Mouse (Mus musculus) neural tube, embryonic 15.5 days (tissue): ENCODE measurements around the gene Mfap2. TPM values are rescaled to one million over a fixed set of nuclear protein-coding genes. Genes with fewer than 3 reads are reported as not detected.

Source experiments
- ATAC-seq: fragments of 200-750 bp; cut with Nextera tagmentation; 2 replicates; pipeline ENCODE4 v1.8.0; 2017; ENCODE audit warnings: mild to moderate bottlenecking, moderate TSS enrichment, moderate library complexity; ENCODE audit not compliant: low FRiP score
- H3K27ac ChIP-seq: fragments of 300-500 bp; sonication (generic); replicated peaks from 2 replicates; pipeline ENCODE4 v1.5.1; 2015; ENCODE audit warnings: mild to moderate bottlenecking, inconsistent platforms
- H3K27me3 ChIP-seq: fragments of 300-500 bp; sonication (generic); replicated peaks from 2 replicates; pipeline ENCODE4 v1.6.1; 2015; ENCODE audit warnings: inconsistent platforms
- H3K36me3 ChIP-seq: fragments of 300-500 bp; sonication (generic); 2 replicates; pipeline ENCODE4 v1.6.1; 2015; ENCODE audit warnings: inconsistent platforms
- H3K4me1 ChIP-seq: fragments of 300-500 bp; sonication (generic); 2 replicates; pipeline ENCODE4 v1.6.1; 2015; ENCODE audit warnings: inconsistent platforms
- H3K4me2 ChIP-seq: fragments of 300-500 bp; sonication (generic); 2 replicates; pipeline ENCODE4 v1.6.1; 2015; ENCODE audit warnings: inconsistent platforms, mild to moderate bottlenecking, moderate library complexity
- H3K4me3 ChIP-seq: fragments of 300-500 bp; sonication (generic); replicated peaks from 2 replicates; pipeline ENCODE4 v1.5.1; 2015; ENCODE audit warnings: mild to moderate bottlenecking, inconsistent platforms
- H3K9ac ChIP-seq: fragments of 300-500 bp; sonication (generic); replicated peaks from 2 replicates; pipeline ENCODE4 v1.6.1; 2015; ENCODE audit warnings: mild to moderate bottlenecking, inconsistent platforms
- H3K9me3 ChIP-seq: fragments of 300-500 bp; sonication (generic); replicated peaks from 2 replicates; pipeline ENCODE4 v1.6.1; 2016; ENCODE audit warnings: inconsistent platforms
- WGBS: fragments of 180-500 bp; shearing (Covaris S2); methylation state at CpG from one replicate; pipeline ENCODE4 v1.1.7; 2015; ENCODE audit warnings: mixed read lengths; 5-methylcytosine and 5-hydroxymethylcytosine counted together
- polyA plus RNA-seq: library from polyadenylated mRNA; unstranded; fragments of >200 nt; fragmentation: Nextera tagmentation; extraction: Ambion mirVana; gene quantifications from 2 replicates; pipeline ENCODE4 v1.2.1, GENCODE M21; 2015

The Mfap2 gene
- polyA plus RNA-seq, 1 experiment from 2014 or later, result 210 TPM

DNA sequence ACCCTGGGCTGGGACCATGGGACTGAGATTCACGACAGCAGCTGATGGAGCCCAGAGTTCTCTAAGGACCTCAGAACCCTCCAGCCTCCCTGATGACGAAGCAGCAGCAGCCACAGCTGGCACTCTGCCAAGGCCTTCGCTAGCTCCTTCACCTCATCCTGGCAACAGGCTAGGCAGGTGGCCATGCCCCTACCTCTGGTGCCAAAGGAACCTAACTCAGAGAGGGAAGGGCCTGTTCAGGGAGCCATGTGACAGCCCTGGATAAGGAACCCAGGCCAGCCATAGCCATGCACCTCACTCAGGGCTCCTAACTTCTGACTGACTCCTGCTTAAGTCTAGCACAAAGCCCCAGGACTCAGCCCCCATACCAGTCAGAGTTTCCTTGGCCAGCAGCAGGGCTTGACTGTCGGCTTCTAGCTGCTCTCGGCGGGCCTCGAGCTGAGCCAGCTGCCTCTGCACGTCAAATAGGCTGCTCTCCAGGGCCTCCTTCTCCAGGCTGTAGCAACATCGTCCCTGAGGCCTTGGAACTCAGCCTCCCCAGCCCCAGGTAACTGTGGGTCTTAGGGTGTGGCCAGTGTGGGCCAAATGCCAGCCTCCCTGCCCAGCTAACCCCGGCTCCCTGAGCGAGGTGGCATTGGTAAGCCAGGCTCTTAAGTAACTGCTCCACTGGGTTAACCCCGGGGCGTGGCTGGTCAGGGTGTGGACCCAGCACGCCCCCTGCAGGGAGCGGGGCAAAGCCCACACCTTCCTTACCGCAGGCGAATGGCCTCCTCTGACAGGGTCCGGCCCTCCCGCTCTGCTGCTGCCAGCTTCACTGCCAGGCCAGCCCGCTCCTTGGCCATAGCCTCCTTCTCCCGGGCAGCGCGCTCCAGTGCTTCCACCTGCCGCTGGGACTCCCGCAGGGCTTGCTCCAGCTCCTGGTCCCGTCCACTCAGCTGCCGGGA is 23.7 kb downstream of the Mfap2 start:
- ATAC-seq, result 0 out of 2 replicates have a peak, but pooled peaks have one; percentile 15
- Histone ChIP-seq H3K4me2 (no peak overlapping the region), H3K27ac (no peak overlapping the region; the same call in 1 of the 2 replicates), H3K4me3 (no peak overlapping the region), H3K9ac (no peak overlapping the region), H3K4me1 (peaks cover 18% of the 10 kb centered on the region; the same call in 1 of the 2 replicates), H3K36me3 (peaks cover 25% of the 10 kb centered on the region; the same call in 1 of the 2 replicates), H3K27me3 (no peaks in the 10 kb centered on the region), H3K9me3 (no peaks in the 10 kb centered on the region)
- 73% methylated on average over 27 of the region's 27 CpGs for WGBS

GRCm38 (mm10) chr4:141041117-141041516 is 30.9 kb downstream of the Mfap2 start:
- Histone ChIP-seq H3K36me3 (peaks cover 20% of the 10 kb centered on the region; the same call in 1 of the 2 replicates), H3K27ac (no peak overlapping the region), H3K4me1 (peaks cover 5% of the 10 kb centered on the region), H3K9ac (no peak overlapping the region), H3K4me3 (no peak overlapping the region), H3K4me2 (no peak overlapping the region), H3K9me3 (no peaks in the 10 kb centered on the region), H3K27me3 (no peaks in the 10 kb centered on the region)
- 47% methylated on average over 12 of the region's 12 CpGs for WGBS
- ATAC-seq, result no peak

GRCm38 (mm10) chr4:141044816-141045215 is 34.6 kb downstream of the Mfap2 start:
- no peak for ATAC-seq
- H3K4me2 ChIP-seq, result no peak overlapping the region
- H3K9ac ChIP-seq, result no peak overlapping the region
- 12% methylated on average over 8 of the region's 8 CpGs for WGBS
- H3K36me3 ChIP-seq, result peaks cover 14% of the 10 kb centered on the region; the same call in 1 of the 2 replicates
- no peaks in the 10 kb centered on the region for H3K9me3 ChIP-seq
- no peaks in the 10 kb centered on the region for H3K27me3 ChIP-seq
- H3K4me3 ChIP-seq, result no peak overlapping the region
- 0 out of 2 replicates have a peak overlapping the region, but pooled peaks have one; percentile 19 for H3K27ac ChIP-seq
- H3K4me1 ChIP-seq, result peaks cover 29% of the 10 kb centered on the region

DNA sequence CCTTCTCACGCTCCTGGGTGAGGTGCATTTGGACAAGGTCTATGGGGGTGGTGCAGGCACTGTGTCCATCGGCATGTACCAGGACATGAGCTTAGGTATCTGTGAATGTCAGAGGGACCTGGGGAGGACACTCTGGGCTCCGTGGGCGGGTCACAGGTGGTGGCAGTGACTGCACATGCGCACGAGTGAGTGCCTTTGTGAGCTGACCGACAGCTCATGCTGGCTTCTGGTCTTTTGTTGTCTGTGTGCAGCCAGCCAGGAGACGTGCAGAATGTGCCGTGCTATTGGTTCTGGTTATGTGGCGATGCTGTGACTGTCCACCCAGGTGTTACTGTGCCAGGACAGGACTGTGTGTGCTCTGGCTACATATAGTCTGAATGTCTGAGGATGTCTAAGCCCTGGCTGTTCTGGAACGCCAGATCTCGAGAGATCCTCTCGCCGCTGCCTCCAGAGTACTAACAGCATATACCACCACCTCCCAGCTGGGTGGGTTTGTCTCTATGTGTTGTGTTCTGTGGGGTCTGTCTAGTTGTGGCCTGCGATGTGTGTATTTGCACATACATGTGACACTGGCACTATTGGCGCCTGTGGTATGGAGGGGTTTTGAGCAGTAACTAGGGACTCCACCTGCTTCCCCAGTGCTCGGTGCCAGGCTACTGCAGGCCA is 38.7 kb downstream of the Mfap2 start:
- peaks cover 64% of the 10 kb centered on the region for H3K4me1 ChIP-seq
- no peak overlapping the region for H3K4me3 ChIP-seq
- peak overlapping the region; percentile 33 for H3K4me2 ChIP-seq
- peak; percentile 25 for ATAC-seq
- H3K9me3 ChIP-seq, result no peaks in the 10 kb centered on the region
- H3K9ac ChIP-seq, result no peak overlapping the region
- WGBS, result 27% methylated on average over 17 of the region's 17 CpGs
- no peaks in the 10 kb centered on the region for H3K27me3 ChIP-seq
- 0 out of 2 replicates have a peak, but pooled peaks cover 7% of the 10 kb centered on the region for H3K36me3 ChIP-seq
- peak overlapping the region; percentile 90 for H3K27ac ChIP-seq

DNA sequence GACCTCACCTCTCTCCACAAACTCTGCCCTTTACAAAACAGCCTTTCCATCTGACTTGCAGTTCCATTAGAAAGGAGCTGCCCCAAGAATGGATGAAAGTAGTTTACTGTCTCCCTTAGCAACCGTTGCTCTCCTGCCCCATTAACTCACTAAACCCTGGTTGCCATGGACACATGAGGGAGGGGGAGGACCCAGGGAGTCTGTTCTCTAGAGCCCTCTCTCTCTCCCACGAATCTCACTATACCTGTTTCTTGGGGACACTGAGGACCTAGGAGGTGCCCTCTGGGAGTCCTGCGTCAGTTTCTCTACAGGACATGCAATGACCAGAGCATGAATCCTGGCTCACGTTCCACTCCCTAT is 39.2 kb downstream of the Mfap2 start:
- Histone ChIP-seq H3K9ac (no peak overlapping the region), H3K4me3 (no peak overlapping the region), H3K27me3 (no peaks in the 10 kb centered on the region), H3K4me1 (peaks cover 68% of the 10 kb centered on the region), H3K36me3 (0 out of 2 replicates have a peak, but pooled peaks cover 7% of the 10 kb centered on the region), H3K9me3 (no peaks in the 10 kb centered on the region), H3K27ac (peak overlapping the region; percentile 90), H3K4me2 (peak overlapping the region; percentile 33)
- WGBS, result 7% methylated on average over 4 of the region's 4 CpGs
- ATAC-seq, result peak; percentile 65

DNA sequence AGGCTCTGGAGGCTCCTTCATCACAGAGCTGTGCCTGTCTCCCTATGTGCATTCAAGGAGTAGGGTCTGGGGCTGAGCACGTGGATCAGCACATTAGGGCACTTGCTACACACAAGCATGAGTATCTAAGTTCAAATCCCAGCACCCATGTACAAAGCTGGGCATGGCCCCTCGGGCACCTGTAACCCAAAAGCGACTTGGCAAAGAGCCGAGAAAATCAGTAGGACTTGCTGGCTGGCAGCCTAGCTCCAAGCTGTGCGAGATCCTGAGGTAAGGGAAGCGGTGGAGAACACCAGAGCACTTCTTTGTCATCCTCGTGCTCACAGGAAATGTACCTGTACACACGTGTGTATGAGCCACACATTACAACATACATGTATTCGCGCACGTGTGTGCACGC is 42.2 kb downstream of the Mfap2 start:
- Histone ChIP-seq H3K9ac (no peak overlapping the region), H3K4me2 (no peak overlapping the region), H3K27ac (0 out of 2 replicates have a peak overlapping the region, but pooled peaks have one; percentile 74), H3K4me1 (peaks cover 57% of the 10 kb centered on the region), H3K4me3 (no peak overlapping the region), H3K36me3 (0 out of 2 replicates have a peak, but pooled peaks cover 3% of the 10 kb centered on the region), H3K9me3 (no peaks in the 10 kb centered on the region), H3K27me3 (no peaks in the 10 kb centered on the region)
- 83% methylated on average over 12 of the region's 12 CpGs for WGBS
- no peak for ATAC-seq

GRCm38 (mm10) chr4:141053138-141053537 is 42.9 kb downstream of the Mfap2 start:
- Histone ChIP-seq H3K4me2 (peak overlapping the region; percentile 47), H3K36me3 (0 out of 2 replicates have a peak, but pooled peaks cover 3% of the 10 kb centered on the region), H3K27ac (peak overlapping the region; percentile 74), H3K27me3 (no peaks in the 10 kb centered on the region), H3K9me3 (no peaks in the 10 kb centered on the region), H3K9ac (0 out of 2 replicates have a peak overlapping the region, but pooled peaks have one; percentile 7), H3K4me1 (peaks cover 57% of the 10 kb centered on the region), H3K4me3 (no peak overlapping the region)
- 60% methylated on average over 8 of the region's 8 CpGs for WGBS
- ATAC-seq, result 0 out of 2 replicates have a peak, but pooled peaks have one; percentile 2

DNA sequence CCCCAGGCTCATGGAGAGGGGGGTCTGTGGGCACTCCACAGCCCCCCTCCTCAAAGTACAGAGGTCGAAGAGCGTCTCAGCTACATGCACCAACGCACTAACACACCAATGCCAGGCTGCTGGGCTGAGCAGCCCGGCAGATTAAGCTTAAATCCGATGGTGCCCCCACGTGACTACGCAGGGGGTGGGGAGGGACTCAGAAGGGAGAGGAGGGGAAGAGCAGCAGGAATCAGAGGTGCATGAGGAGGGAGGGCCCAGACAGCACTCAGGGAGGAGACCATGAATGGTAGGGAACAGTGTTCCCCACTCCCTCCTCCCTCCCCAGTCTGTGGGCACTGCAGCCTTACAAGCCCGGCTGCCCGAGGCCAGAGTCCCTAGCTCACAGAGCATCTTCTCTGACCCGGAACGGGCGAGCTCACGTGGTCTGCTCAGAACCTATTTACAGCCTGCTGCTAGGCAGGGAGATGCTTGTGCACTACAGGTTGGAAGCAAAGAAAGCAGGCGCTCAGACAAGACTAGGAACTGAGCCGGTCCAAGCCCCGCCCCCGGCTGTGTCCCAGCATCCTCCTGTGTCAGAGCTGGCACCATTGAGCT is 43.4 kb downstream of the Mfap2 start:
- Histone ChIP-seq H3K27ac (peak overlapping the region; percentile 74), H3K9ac (peak overlapping the region; percentile 26; the same call in 1 of the 2 replicates), H3K36me3 (0 out of 2 replicates have a peak, but pooled peaks cover 3% of the 10 kb centered on the region), H3K4me2 (peak overlapping the region; percentile 47), H3K27me3 (no peaks in the 10 kb centered on the region), H3K4me3 (peak overlapping the region; percentile 15), H3K9me3 (no peaks in the 10 kb centered on the region), H3K4me1 (peaks cover 52% of the 10 kb centered on the region)
- ATAC-seq, result peak; percentile 55
- 25% methylated on average over 15 of the region's 17 CpGs for WGBS

GRCm38 (mm10) chr4:141056970-141057369 is 46.8 kb downstream of the Mfap2 start:
- 95% methylated on average over 10 of the region's 10 CpGs for WGBS

GRCm38 (mm10) chr4:141058835-141059234 is 48.6 kb downstream of the Mfap2 start:
- Histone ChIP-seq H3K4me1 (peaks cover 27% of the 10 kb centered on the region), H3K4me2 (no peak overlapping the region), H3K9me3 (no peaks in the 10 kb centered on the region), H3K36me3 (0 out of 2 replicates have a peak, but pooled peaks cover 3% of the 10 kb centered on the region), H3K4me3 (no peak overlapping the region), H3K27ac (no peak overlapping the region), H3K9ac (no peak overlapping the region), H3K27me3 (no peaks in the 10 kb centered on the region)
- ATAC-seq, result no peak
- whole genome bisulfite sequencing, result 81% methylated on average over 9 of the region's 9 CpGs

More at GRCm38 (mm10) chr4:141056970-141057369, 46.8 kb downstream of the Mfap2 start:
- H3K9me3 ChIP-seq, result no peaks in the 10 kb centered on the region
- no peak overlapping the region for H3K9ac ChIP-seq
- H3K27ac ChIP-seq, result no peak overlapping the region
- no peak overlapping the region for H3K4me2 ChIP-seq
- H3K36me3 ChIP-seq, result 0 out of 2 replicates have a peak, but pooled peaks cover 3% of the 10 kb centered on the region
- no peak for ATAC-seq
- H3K4me1 ChIP-seq, result peaks cover 46% of the 10 kb centered on the region
- no peaks in the 10 kb centered on the region for H3K27me3 ChIP-seq
- no peak overlapping the region for H3K4me3 ChIP-seq
